Mouse (Mus musculus) heart, postnatal 0 days (tissue): Measurements from ENCODE around the gene Atp13a1.

Experiments used
- CTCF ChIP-seq: IDR thresholded peaks from 2 replicates; pipeline ENCODE4 v1.5.1; 2016; ENCODE audit warnings: antibody characterized with exemption, control low read depth, low read depth
- EP300 ChIP-seq: IDR thresholded peaks from 2 replicates; pipeline ENCODE4 v1.6.1; 2016; ENCODE audit warnings: antibody characterized with exemption, low read depth

GRCm38 (mm10) chr8:69826371-69826770, 35.4 kb downstream of the Atp13a1 start:
- no peak for TF ChIP-seq CTCF
- TF ChIP-seq EP300 = no peak
